Mouse (Mus musculus) G1E-ER4 (cell line): ENCODE measurements around the gene Foxf1. TPM values are rescaled to one million over a fixed set of nuclear protein-coding genes. Genes with fewer than 3 reads are reported as not detected.

Experiments
- GATA1 ChIP-seq: IDR thresholded peaks from one replicate; pipeline ENCODE4 v1.8.0; 2012; ENCODE audit warnings: low read length, inconsistent platforms
- polyA plus RNA-seq: library from polyadenylated mRNA; stranded (reverse); fragments of >175 nt; gene quantifications from 2 replicates; pipeline ENCODE4 v1.2.3, GENCODE M21; 2012

The Foxf1 gene
- polyA plus RNA-seq, 1 experiment = not detected

DNA sequence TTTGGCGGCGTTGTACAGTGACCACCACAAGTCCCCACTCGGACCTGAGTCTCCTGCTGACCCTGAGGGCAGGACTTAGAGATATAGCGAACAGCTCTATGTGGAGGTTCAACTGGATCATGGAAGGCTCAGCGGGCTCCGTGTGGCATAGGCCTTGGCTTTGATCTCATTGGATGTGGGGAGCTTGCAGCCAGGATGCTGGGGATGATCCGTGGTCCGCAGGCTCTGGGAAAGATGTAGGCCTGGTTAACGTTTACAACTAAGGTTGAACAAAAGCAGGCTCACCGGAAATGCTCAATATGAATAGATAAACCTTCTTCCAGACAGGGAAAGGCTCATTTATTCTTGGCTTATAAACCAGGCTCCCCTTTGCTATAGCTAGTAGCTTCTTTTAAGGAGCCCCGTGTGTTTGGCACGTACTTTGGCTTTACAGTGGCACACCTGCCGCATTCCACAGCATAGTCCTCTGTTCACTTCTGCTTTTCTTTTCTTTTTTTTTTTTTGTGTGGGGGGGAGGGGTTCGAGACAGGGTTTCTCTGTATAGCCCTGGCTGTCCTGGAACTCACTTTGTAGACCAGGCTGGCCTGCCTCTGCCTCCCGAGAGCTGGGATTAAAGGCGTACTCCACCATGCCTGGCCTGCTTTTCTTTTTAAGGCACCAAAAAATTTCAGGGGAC, 45.2 kb downstream of the Foxf1 start:
- no peak for TF ChIP-seq GATA1

DNA sequence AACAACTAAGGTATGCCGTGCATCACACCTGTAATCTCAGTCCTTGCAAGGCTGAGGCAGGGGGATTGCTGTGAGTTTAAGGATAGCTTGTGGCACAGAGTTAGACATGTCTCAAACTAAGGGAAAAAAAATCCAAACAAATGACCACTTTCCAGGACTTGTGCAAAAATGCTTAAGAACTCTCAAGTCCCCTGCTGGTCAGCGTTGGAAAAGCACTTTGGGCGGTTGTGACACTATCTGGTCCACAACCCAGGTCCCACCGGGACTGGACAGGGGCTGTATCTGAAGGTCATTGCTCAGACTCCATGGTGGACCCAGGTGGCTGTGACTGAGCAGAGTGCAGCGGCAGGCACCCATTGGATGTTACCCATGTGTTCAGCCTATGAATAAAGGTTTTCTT, 46.3 kb downstream of the Foxf1 start:
- no peak for TF ChIP-seq GATA1

DNA sequence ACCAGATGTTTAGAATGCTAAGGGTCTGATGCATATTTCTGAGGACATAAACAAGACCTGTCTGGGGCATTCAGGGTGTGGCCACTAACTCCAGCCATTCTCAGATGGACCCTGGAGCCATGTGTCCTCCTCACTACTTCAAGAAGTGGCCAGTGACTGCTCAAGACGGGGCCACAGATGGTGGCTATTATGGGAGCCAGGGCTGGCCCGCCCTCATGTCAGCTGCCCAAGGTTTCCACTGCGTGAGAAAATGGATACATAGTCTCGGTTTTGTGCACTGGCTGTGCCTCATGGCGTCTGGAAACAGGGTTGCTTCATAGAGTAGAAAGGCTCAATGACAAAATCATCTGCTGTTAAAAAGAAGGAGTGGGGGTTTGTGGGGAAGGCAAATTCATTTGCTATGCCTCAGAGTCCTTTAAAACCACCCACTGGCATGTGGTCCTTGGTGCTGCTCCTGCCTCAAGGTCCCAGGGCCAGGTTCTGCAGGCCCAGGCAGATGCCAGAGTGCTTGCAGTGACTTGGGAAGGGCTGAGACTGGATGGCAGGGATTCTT, 48.9 kb downstream of the Foxf1 start:
- TF ChIP-seq GATA1 = no peak

DNA sequence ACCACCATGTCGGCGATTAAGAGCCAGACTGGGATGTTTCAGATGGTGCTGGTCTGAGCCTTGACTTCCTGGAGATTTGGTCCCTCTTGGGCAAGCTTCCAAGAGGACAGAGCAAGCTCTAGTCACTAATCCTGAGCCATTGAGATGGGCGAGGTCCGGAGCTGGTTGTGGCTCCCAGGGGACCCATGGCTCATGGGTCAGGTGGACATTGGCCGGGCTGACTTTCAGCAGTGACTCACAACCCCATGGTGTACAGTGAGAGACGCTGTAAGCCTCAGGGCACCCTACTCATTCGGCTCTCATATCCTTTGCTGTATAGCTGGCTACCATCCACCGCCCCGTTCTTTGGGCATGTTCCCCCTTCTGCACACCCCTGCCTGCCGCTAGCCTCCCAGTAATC, 49.9 kb downstream of the Foxf1 start:
- no peak for TF ChIP-seq GATA1

GRCm38 (mm10) chr8:121134512-121134911, 50.3 kb downstream of the Foxf1 start:
- no peak for TF ChIP-seq GATA1

- no peak for TF ChIP-seq GATA1
These were observed 52.7 kb downstream of the Foxf1 start for GRCm38 (mm10) chr8:121136856-121137255.

Other genes with a start within 250 kb of the Foxf1 start
- 65.6 and 72.0 TPM in 2 replicates for gene Mthfsd, start 24.0 kb downstream of the Foxf1 start, polyA plus RNA-seq
- gene Foxc2, start 31.8 kb downstream of the Foxf1 start, polyA plus RNA-seq = not detected in 2 replicates
- not detected in 2 replicates for gene Foxl1, start 43.6 kb downstream of the Foxf1 start, polyA plus RNA-seq